In genomic region chr9:102717164-102717885, GRCm38 (mm10) we compare ENCODE assay signal across 8 mouse cellular contexts. TPM values are rescaled to one million over a fixed set of nuclear protein-coding genes. Genes with fewer than 3 reads are reported as not detected.
DNase-seq lines count a peak whose midpoint lies in the region; ATAC-seq lines count a peak whose summit lies in the region.

No protein-coding gene starts in this region.

- H3K27me3 ChIP-seq in hindbrain, embryonic 11.5 days (ENCODE audit: control insufficient read depth, insufficient read depth, low read length): no peaks in the 10 kb centered on the region
- H3K27me3 ChIP-seq in lung, embryonic 16.5 days (ENCODE audit: control insufficient read depth, insufficient read depth, low read depth, low read length): no peaks in the 10 kb centered on the region

- peak; percentile 86 for ATAC-seq in hindbrain, embryonic 11.5 days (ENCODE audit: low FRiP score)
- peak; percentile 87 for ATAC-seq in lung, embryonic 16.5 days (ENCODE audit: low read depth)

- peak; percentile 95 for DNase-seq in NIH3T3 (ENCODE audit: low read depth)
- peak; percentile 88 for DNase-seq in cerebellum, adult 9-10 months
- DNase-seq in frontal cortex, postnatal 10 days (ENCODE audit: low spot score in 2 of 2): peak; percentile 71 to 82
- DNase-seq in hindbrain, embryonic 11.5 days (ENCODE audit: low spot score): peak; percentile 92
- peak; percentile 76 to 82 for DNase-seq in layer of hippocampus, postnatal 10 days (ENCODE audit: low spot score in 2 of 2)
- peak; percentile 79 for DNase-seq in ovary, postnatal 14 days (ENCODE audit: low spot score)
- peak; percentile 85 to 88 for DNase-seq in urinary bladder, adult 18-20 months (ENCODE audit: low spot score in 2 of 2)

- no peaks in the 10 kb centered on the region for H3K9me3 ChIP-seq in hindbrain, embryonic 11.5 days (ENCODE audit: control insufficient read depth, low read length)
- no peaks in the 10 kb centered on the region for H3K9me3 ChIP-seq in lung, embryonic 16.5 days (ENCODE audit: control insufficient read depth, low read length)

- peaks cover 19% of the 10 kb centered on the region for H3K4me1 ChIP-seq in hindbrain, embryonic 11.5 days (replicated peaks; ENCODE audit: control insufficient read depth, insufficient read depth, low read length)
- peaks cover 55% of the 10 kb centered on the region for H3K4me1 ChIP-seq in lung, embryonic 16.5 days (replicated peaks; ENCODE audit: control insufficient read depth, insufficient read depth, low read length)

- peak overlapping the region; percentile 98 for H3K9ac ChIP-seq in hindbrain, embryonic 11.5 days (ENCODE audit: low read depth, low read length)
- H3K9ac ChIP-seq in lung, embryonic 16.5 days (ENCODE audit: low read length): peak overlapping the region; percentile 87

- WGBS in hindbrain, embryonic 11.5 days: under 1% methylated on average over 48 of the region's 50 CpGs
- WGBS in lung, embryonic 16.5 days: 0% methylated on average over 48 of the region's 50 CpGs

- peak overlapping the region; percentile 90 for H3K4me3 ChIP-seq in hindbrain, embryonic 11.5 days (ENCODE audit: low read depth, low read length)
- peak overlapping the region; percentile 63 for H3K4me3 ChIP-seq in lung, embryonic 16.5 days (ENCODE audit: low read length)

- peak overlapping the region; percentile 98 for H3K27ac ChIP-seq in hindbrain, embryonic 11.5 days (ENCODE audit: low read depth, low read length)
- peak overlapping the region; percentile 96 for H3K27ac ChIP-seq in lung, embryonic 16.5 days (ENCODE audit: low read length)

- H3K4me2 ChIP-seq in hindbrain, embryonic 11.5 days (replicated peaks; ENCODE audit: low read depth, low read length): peak overlapping the region; percentile 84
- peak overlapping the region; percentile 92 for H3K4me2 ChIP-seq in lung, embryonic 16.5 days (ENCODE audit: low read depth, low read length)

- H3K36me3 ChIP-seq in hindbrain, embryonic 11.5 days (ENCODE audit: control insufficient read depth, insufficient read depth, low read length): peaks cover 4% of the 10 kb centered on the region
- H3K36me3 ChIP-seq in lung, embryonic 16.5 days (ENCODE audit: control insufficient read depth, insufficient read depth, low read length): peaks cover 11% of the 10 kb centered on the region

RNA-seq across cellular contexts. Expression of gene Amotl2, which starts 0.9 kb away (rescaled TPM):
- polyA plus RNA-seq in hindbrain, embryonic 11.5 days (2014; fragmentation: Nextera tagmentation; extraction: Ambion mirVana): 39.7 and 47.8 TPM in 2 replicates
- 10 to 100 TPM; 18.3 to 20.7 TPM for total RNA-seq in layer of hippocampus, postnatal 10 days (2021)
- polyA plus RNA-seq in lung, embryonic 16.5 days (2015; fragmentation: Nextera tagmentation; extraction: Ambion mirVana): 37.6 and 40.1 TPM in 2 replicates

Comparison
In these comparisons a context has a peak if more than half of its experiments do, and no peak if none do; other contexts are left out.
1. Peak in every context shown above with its lines: DNase-seq, ATAC-seq, H3K4me3 ChIP-seq and H3K27ac ChIP-seq.